Mouse (Mus musculus): ENCODE measurements at regions not wholly inside any gene's neighbourhood (a gene's known extent, or its start where the extent isn't known, plus 50 kb on each side); places are given as distances from the start of the nearest gene placed in this dataset.

DNA sequence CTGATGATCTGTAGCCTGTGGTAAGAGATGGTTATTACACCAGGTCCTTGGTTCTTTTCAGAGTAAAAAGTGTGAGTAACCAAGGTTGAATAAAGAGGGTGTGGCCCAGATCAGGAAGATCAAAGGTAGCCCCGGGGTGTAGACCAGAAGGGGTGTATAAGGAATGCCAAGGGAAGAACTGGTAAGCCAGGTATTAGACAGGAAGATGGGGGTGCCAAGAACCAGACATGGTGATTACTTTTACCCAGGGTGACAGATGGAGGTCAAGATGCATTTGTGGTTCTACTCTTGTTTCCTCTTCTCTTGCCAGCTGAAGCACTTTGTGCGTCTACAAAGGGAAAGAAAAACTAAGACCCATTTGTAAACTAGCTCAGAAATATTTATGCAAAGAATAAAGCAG is 420.3 kb downstream of the Cd109 start:
- no peak for TF ChIP-seq CTCF (IDR thresholded peaks at IDR 0.05; ENCODE audit: low read depth)
- TF ChIP-seq EP300 (IDR thresholded peaks at IDR 0.05; ENCODE audit: low read depth): no peak

Data from heart, postnatal 0 days (tissue).